1 mouse cellular context compared by ENCODE assay signal in genomic region chr11:75462253-75462783, GRCm38 (mm10).
TF ChIP-seq lines count a peak whose summit lies in the region.

No protein-coding gene starts in this region.

TF ChIP-seq in MEL, 35 proteins besides CTCF, POLR2A, EP300 and RAD21 (continued from another document):
- TF ChIP-seq TCF12 (IDR thresholded peaks at IDR 0.05; ENCODE audit: low read depth, low read length) (no peak), MAX (IDR thresholded peaks at IDR 0.05; ENCODE audit: low read length) (no peak), MAFK (IDR thresholded peaks at IDR 0.05; ENCODE audit: borderline replicate concordance, low read depth, low read length) (no peak), USF2 (IDR thresholded peaks at IDR 0.05; ENCODE audit: borderline replicate concordance in 1 of 2, insufficient read depth in 1 of 2, low read depth in 1 of 2, low read length in 2 of 2) (no peak), ETS1 (IDR thresholded peaks at IDR 0.05; ENCODE audit: low read depth, low read length) (peak; percentile 61), SMC3 (IDR thresholded peaks at IDR 0.05; ENCODE audit: low read depth, low read length) (no peak), JUND (IDR thresholded peaks at IDR 0.05; ENCODE audit: low read depth, low read length) (no peak), SIN3A (IDR thresholded peaks at IDR 0.05; ENCODE audit: low read length) (no peak; the same call in 1 of the 2 replicates), KAT2A (conservative IDR thresholded peaks at IDR 0.05; ENCODE audit: low read depth, low read length) (no peak), MEF2A (IDR thresholded peaks at IDR 0.05; ENCODE audit: extremely low read depth, insufficient replicate concordance, low read depth, low read length, poor library complexity, severe bottlenecking) (no peak), ZMIZ1 (IDR thresholded peaks at IDR 0.05; ENCODE audit: low read depth, low read length) (no peak), POLR2AphosphoS2 (IDR thresholded peaks at IDR 0.05; ENCODE audit: low read length) (no peak), MXI1 (IDR thresholded peaks at IDR 0.05; ENCODE audit: low read depth, low read length) (peak; percentile 31; the same call in 1 of the 2 replicates), MYB (IDR thresholded peaks at IDR 0.05; ENCODE audit: low read depth, low read length) (no peak), NELFE (IDR thresholded peaks at IDR 0.05; ENCODE audit: low read depth, low read length) (peak; percentile 39; the same call in 1 of the 2 replicates), UBTF (IDR thresholded peaks at IDR 0.05; ENCODE audit: borderline replicate concordance, insufficient read depth, low read depth, low read length) (no peak)
